Mouse (Mus musculus): ENCODE data around the gene Prkar2a. TPM values are rescaled to one million over a fixed set of nuclear protein-coding genes. Genes with fewer than 3 reads are reported as not detected.

Gene Prkar2a
- polyA plus RNA-seq, 1 experiment from 2014 or later, result 51.9 TPM

Other genes with a start within 250 kb of the Prkar2a start
- 51.2 and 53.9 TPM in 2 replicates for gene Ccdc71, start 228.8 kb upstream of the Prkar2a start, polyA plus RNA-seq (2015; fragmentation: Nextera tagmentation; extraction: Ambion mirVana)
- 48.7 and 54.2 TPM in 2 replicates for gene Klhdc8b, start 227.7 kb upstream of the Prkar2a start, polyA plus RNA-seq (2015; fragmentation: Nextera tagmentation; extraction: Ambion mirVana)
- gene Lamb2, start 209.6 kb upstream of the Prkar2a start, polyA plus RNA-seq (2015; fragmentation: Nextera tagmentation; extraction: Ambion mirVana), result 29.5 and 35.0 TPM in 2 replicates
- gene Usp19, start 198.7 kb upstream of the Prkar2a start, polyA plus RNA-seq (2015; fragmentation: Nextera tagmentation; extraction: Ambion mirVana), result 49.5 and 52.4 TPM in 2 replicates
- gene Qars, start 181.6 kb upstream of the Prkar2a start, polyA plus RNA-seq (2015; fragmentation: Nextera tagmentation; extraction: Ambion mirVana), result 105 and 106 TPM in 2 replicates
- gene Qrich1, start 172.5 kb upstream of the Prkar2a start, polyA plus RNA-seq (2015; fragmentation: Nextera tagmentation; extraction: Ambion mirVana), result 93.1 and 102 TPM in 2 replicates
- 173 and 179 TPM in 2 replicates for gene Impdh2, start 129.0 kb upstream of the Prkar2a start, polyA plus RNA-seq (2015; fragmentation: Nextera tagmentation; extraction: Ambion mirVana)
- gene Ndufaf3, start 121.9 kb upstream of the Prkar2a start, polyA plus RNA-seq (2015; fragmentation: Nextera tagmentation; extraction: Ambion mirVana), result 37.7 and 42.4 TPM in 2 replicates
- 112 and 118 TPM in 2 replicates for gene Dalrd3, start 119.4 kb upstream of the Prkar2a start, polyA plus RNA-seq (2015; fragmentation: Nextera tagmentation; extraction: Ambion mirVana)
- gene Wdr6, start 110.6 kb upstream of the Prkar2a start, polyA plus RNA-seq (2015; fragmentation: Nextera tagmentation; extraction: Ambion mirVana), result 71.4 and 72.7 TPM in 2 replicates
- gene P4htm, start 91.6 kb upstream of the Prkar2a start, polyA plus RNA-seq (2015; fragmentation: Nextera tagmentation; extraction: Ambion mirVana), result 5.8 and 6.4 TPM in 2 replicates
- 41.0 and 46.4 TPM in 2 replicates for gene Arih2, start 39.9 kb upstream of the Prkar2a start, polyA plus RNA-seq (2015; fragmentation: Nextera tagmentation; extraction: Ambion mirVana)
- gene Slc25a20, start 27.2 kb upstream of the Prkar2a start, polyA plus RNA-seq (2015; fragmentation: Nextera tagmentation; extraction: Ambion mirVana), result 77.1 and 83.3 TPM in 2 replicates
- 62.6 and 65.0 TPM in 2 replicates for gene Ip6k2, start 94.5 kb downstream of the Prkar2a start, polyA plus RNA-seq (2015; fragmentation: Nextera tagmentation; extraction: Ambion mirVana)
- 10.4 and 12.0 TPM in 2 replicates for gene Nckipsd, start 119.1 kb downstream of the Prkar2a start, polyA plus RNA-seq (2015; fragmentation: Nextera tagmentation; extraction: Ambion mirVana)
- gene Celsr3, start 137.0 kb downstream of the Prkar2a start, polyA plus RNA-seq (2015; fragmentation: Nextera tagmentation; extraction: Ambion mirVana), result 0.64 and 1.3 TPM in 2 replicates
- gene Slc26a6, start 164.0 kb downstream of the Prkar2a start, polyA plus RNA-seq (2015; fragmentation: Nextera tagmentation; extraction: Ambion mirVana), result 36.1 and 43.3 TPM in 2 replicates
- 0.34 TPM in 1 of 2 replicates, not detected in the other for gene Tmem89, start 225.3 kb downstream of the Prkar2a start, polyA plus RNA-seq (2015; fragmentation: Nextera tagmentation; extraction: Ambion mirVana)
- 568 and 640 TPM in 2 replicates for gene Uqcrc1, start 247.3 kb downstream of the Prkar2a start, polyA plus RNA-seq (2015; fragmentation: Nextera tagmentation; extraction: Ambion mirVana)